Mouse (Mus musculus) skeletal muscle tissue, adult 2 months (tissue): ENCODE measurements around the gene Atxn7l1.

Source experiments
- DNase-seq: peaks from one replicate; pipeline ENCODE4 v3.0.0-alpha.2; 2012; ENCODE audit warnings: low read depth, low spot score

Gene Atxn7l1

GRCm38 (mm10) chr12:33182428-33183137, 35.1 kb downstream of the Atxn7l1 start:
- DNase-seq: no peak

DNA sequence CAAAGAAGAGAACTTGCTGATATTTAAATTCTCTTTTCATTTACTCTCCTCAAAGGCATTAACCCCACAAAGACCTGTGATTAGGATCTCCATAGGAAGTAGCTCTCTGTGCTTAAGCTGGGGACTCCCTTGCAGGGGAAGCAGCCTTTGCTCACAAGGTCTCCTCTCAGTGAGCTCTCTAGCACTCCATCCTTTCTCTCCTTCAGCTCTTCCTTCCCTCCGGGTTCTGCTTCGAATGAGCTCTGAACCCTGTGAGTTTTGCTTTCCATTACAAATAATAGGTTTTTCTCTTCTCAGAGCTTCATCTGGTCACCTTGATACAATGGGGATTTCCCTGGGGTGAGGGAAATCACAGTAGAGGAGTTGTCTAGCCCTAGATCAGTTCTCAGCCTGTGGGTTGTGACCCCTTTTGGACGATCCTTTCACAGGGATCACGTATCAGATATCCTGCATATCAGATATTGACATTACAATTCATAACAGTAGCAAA, 35.7 kb downstream of the Atxn7l1 start:
- no peak for DNase-seq

DNA sequence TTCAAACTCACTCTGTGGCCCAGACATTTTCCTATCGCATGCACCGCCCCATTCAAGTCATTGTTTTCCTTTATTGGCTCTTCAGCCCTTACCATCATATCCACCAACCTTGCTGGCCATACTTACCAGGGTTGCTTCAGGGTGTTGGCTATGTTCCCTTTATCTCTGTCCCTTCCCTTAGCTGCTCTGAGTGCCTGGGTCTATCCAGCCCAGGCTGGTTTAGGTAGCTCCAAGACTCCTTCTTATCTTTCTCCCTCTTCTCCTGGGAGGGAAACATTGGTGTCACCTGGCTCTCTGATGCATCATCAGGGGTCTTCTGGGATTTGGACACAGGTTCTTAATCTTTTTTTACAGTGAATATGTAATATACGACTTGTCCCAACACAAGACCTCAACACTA, 36.6 kb downstream of the Atxn7l1 start:
- no peak for DNase-seq

GRCm38 (mm10) chr12:33185046-33185445, 37.6 kb downstream of the Atxn7l1 start:
- DNase-seq: no peak

- DNase-seq: no peak
Observed at GRCm38 (mm10) chr12:33186331-33186730, 38.8 kb downstream of the Atxn7l1 start.

DNA sequence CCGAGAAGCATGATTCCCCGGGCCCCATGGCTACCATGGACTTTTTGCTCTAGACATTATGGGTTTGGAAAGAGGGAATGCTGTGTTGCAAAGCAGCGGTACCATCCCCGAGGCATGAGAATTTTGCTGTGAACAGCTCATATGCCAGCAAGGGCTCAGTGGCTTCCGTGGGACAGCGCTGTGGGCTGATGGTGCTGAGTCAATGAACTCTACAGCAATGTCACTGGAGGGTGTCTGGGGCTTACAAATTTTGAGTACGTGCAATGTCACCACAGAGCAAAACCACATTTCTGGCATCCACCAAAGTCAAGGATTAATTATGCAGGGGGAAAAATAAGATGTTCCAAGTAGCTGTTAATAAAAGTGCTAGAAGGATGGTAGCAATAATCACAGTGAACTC, 42.6 kb downstream of the Atxn7l1 start:
- DNase-seq: no peak

- DNase-seq: no peak
Observed at GRCm38 (mm10) chr12:33190633-33191032, 43.1 kb downstream of the Atxn7l1 start.

DNA sequence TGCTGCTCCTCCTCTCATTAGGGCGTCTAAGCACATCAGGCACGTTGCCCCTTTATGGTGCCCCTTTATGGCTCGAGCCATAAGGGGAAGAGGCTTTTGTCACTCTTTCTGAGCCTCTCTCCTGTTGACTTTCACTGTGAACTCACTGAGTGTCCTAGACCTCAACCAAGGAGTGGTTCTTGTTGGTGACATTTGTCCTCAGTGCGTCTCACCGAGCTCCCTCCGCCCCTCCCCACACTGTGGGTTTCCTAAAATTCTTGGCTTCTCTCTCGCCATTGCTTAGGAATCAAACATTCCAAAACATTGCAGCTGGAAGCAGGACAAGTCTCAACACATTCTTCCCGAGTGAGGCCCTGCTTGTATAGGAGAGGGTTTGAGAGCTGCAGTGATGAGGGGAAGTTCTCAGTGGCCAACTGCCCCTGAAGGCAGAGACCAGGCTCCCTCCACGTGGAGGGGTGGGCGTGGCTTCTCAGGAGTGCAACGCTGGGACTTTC, 46.0 kb downstream of the Atxn7l1 start:
- DNase-seq: no peak

- DNase-seq: no peak
Observed at GRCm38 (mm10) chr12:33195175-33195574, 47.7 kb downstream of the Atxn7l1 start.

DNA sequence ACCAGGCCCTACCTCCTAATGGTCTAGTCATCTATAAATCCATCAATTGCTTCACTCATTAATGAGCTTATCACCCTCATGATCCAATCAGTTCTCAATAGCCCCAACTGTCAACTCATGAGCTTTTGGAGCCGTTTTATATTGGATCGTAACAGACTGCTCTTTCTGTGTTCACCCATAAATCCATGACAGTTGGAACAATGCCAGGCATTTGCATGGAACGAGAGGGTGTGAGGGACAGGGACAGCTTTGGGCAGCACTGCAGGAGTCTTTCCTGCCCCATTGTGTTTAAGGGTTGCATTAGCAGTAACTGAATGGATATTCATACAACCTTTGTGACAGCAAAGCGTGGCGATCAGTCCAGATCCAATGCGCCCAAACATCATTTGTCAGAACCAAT, 49.8 kb downstream of the Atxn7l1 start:
- peak; percentile 35 for DNase-seq

DNA sequence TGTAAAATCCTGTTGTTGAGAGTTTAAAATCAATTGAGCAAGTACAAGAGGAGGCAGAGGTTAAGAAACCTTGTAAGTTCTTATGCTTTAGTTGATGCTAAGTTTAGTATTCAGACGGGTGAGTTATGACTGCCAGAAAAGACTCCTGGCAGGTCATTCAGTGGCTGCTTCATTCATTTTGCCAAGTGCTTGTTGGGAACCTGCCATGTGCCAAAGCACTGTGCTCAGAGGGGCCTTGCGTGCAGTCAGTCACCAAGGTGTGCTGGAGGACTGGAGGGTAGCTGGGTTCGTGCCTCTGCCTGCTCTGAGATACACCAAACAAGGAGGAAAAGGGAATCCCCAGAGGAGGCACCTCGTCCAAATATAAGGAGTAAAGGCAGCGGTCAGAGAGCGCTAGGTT, 50.3 kb downstream of the Atxn7l1 start:
- DNase-seq: peak; percentile 65

GRCm38 (mm10) chr12:33201068-33201467, 53.6 kb downstream of the Atxn7l1 start:
- DNase-seq: no peak

DNA sequence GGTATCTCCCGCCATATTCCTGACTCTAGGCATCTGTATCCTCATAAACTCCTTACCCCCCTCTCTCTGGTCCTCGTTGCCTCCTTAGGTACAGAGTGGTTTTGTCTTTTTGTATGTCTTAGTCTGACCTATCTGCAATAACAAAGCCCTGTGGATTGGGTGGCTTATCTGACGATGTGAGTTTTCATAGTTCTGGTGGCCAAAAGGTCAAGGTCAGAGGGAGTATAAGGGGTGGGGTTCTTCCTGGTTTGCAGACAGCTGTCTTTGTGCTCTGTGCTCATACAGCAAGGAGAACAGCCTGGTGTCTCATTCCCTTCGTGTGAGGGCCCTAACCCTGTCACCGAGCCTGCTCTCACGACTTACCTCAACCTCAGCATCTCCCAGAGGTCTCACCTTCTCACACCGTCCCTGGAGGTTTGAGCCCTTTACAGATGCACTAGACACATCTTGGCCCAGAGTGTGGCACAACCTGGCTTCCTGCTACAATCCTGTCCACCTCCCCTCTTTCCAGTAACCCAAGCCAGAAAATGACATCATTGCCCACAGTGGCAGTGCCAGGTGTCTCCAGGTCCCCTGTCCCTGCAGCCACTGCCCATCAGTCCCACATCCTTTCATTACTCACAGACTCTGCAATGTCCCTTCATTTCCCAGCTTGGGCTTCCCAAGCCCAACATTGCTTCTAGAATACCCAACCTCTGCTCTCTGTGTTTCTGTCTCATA, 54.2 kb downstream of the Atxn7l1 start:
- no peak for DNase-seq

DNA sequence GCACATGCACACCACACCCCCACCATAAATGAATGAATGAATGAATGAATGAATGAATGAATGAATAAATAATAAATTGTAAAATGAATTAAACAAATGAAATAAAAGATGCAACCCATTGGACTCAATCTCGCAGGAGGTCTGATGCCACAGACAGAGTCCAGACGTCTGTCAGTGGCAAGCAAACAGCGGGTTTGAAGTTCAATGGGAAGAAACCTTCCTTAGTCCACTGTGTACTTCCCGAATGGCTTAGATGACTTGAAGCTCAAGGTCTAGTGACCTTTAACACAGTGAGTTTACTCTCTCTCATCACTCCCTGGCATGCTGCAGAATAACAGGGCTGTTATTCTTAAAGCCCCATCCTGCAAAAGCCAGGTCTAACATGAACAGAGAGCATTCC, 57.8 kb downstream of the Atxn7l1 start:
- no peak for DNase-seq

- no peak for DNase-seq
Observed at GRCm38 (mm10) chr12:33206300-33206699, 58.8 kb downstream of the Atxn7l1 start.

GRCm38 (mm10) chr12:33210856-33211255, 63.4 kb downstream of the Atxn7l1 start:
- no peak for DNase-seq

- no peak for DNase-seq
Observed at GRCm38 (mm10) chr12:33218215-33218859, 70.8 kb downstream of the Atxn7l1 start.

DNA sequence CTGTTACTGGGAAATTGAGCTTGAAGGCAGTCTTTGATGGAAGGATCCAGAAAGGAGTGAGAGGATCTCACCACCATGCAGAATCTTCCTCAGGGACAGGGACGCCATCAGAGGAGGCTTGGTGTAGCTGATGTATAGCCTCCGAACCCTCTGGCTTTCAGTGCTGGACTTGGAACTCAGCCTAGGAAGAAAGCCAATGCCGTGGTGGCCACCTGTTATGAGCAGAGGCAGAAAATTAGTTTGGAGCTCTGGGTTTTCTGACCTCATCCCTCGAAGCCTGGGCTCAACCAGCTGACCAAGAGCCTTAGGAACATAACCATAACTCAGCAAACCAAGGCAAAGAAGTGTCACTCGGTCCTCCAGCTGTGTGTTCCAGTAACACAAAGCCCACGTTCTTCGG, 71.9 kb downstream of the Atxn7l1 start:
- no peak for DNase-seq

GRCm38 (mm10) chr12:33220081-33220480, 72.6 kb downstream of the Atxn7l1 start:
- DNase-seq: no peak

DNA sequence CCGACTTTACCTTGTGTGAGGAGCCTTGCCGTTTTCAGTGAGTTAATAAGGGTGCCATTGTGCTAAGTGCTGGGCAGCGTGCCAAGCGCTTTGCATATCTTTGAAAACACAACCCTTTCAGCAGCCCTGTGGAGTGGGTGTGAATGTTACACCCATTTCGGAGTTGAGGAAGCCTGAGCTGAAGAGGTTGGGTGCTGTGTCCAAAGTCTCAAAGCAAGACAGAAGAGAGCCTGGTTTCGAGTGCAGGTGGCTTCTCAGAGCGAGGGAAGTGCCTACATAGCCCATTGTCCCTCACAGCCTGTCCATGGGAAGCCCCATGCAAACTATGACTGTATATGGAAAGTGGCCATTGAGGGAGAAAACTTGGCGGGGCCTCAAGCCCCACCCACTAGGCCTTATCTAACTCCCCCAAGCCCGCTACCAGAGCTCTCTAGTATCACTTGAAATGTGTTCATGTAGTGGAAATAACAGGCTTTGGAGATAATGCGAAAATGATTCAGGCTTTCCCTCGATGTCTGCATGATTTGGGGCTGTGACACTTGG, 73.1 kb downstream of the Atxn7l1 start:
- DNase-seq: peak; percentile 31

- DNase-seq: no peak
Observed at GRCm38 (mm10) chr12:33222187-33222586, 74.7 kb downstream of the Atxn7l1 start.

DNA sequence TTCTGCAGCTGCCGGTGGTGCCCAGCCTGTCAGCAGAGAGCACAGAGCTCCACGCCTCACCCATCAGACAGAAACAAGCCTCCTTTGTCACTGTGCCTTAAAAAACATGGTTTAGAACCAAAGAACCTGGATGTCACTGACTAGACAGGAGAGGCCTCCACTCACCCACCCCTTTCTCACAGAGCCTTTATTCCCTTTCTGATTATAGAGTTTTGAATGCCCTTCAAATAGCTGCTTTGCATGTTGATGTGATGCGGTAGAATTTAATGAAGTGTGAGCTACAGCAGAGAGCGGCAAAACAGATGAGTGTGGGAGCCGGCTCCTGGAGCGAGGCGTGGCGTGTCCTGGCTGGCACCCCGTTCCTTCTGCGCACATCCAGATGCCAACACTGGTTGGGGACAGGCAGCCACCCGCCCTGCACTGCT, 77.6 kb downstream of the Atxn7l1 start:
- DNase-seq: no peak
